Mouse (Mus musculus): Measurements from ENCODE around the gene Washc4. TPM values are rescaled to one million over a fixed set of nuclear protein-coding genes. Genes with fewer than 3 reads are reported as not detected.

The Washc4 gene
- polyA plus RNA-seq, 1 experiment from 2014 or later = 36.6 TPM

DNA sequence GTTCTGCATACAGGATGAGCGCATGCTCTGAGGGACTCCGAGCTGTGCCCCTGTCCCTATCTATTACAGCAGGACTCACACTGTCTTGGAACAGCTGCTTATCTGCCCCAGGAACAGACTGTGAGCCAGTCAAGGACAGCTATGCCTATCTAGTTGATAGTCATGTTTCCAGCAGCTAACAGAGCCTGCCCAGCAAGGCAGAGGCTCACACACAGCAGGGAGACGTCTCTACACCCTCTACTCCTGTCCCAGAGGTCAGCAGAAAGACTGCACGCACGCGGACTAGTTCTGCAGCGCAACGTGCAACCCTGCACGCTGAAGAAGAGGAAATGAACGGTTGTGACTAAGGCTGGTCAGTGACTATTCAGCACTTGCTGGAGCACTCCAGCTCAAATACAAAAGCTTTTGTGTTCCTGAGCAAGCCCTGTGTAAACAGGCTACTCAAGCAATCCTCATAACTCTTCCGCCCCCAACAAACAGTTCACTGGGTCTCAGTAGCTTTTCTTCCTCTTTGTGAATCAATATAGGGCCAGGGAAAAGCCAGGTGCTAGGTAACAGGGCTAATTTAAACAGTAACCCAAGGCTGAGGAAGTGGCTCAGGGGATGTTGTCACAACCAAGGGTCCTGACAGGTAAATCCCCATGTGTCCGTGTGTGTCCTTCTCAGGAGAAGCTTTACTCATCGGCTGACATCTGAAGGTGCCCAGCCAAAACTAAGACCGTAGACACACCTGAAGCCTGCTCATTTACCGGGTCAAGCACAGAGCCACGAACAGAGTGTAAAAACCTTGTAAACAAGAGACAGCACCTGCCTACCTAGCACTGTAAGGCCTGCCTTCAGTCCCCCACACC is 101.5 kb downstream of the Washc4 start:
- Histone ChIP-seq H3K4me1 (replicated peaks) (peaks cover 60% of the 10 kb centered on the region), H3K9ac (peak overlapping the region; percentile 22; the same call in 1 of the 2 replicates)
- 50% methylated on average over 16 of the region's 16 CpGs for WGBS

DNA sequence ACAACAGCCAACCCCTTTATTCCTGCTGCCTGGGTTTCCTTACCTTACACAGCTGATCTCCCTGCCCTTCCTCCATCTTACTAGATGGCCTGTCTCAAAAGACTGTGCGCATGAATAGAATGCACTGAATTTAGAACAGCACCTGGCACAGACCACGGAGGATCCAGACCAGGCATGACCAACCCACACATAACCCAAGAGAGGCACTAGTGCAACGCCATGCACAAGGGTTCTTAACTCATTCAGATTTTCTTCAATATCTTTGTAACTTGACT is 102.1 kb downstream of the Washc4 start:
- H3K4me1 ChIP-seq (replicated peaks) = peaks cover 60% of the 10 kb centered on the region
- H3K9me3 ChIP-seq = no peaks in the 10 kb centered on the region
- no peak overlapping the region for H3K27ac ChIP-seq (replicated peaks)
- 88% methylated on average over 3 of the region's 3 CpGs for WGBS
- no peaks in the 10 kb centered on the region for H3K36me3 ChIP-seq
- H3K27me3 ChIP-seq = no peaks in the 10 kb centered on the region
- no peak for ATAC-seq (ENCODE audit: low read depth)
- peak overlapping the region; percentile 22; the same call in 1 of the 2 replicates for H3K9ac ChIP-seq
- no peak overlapping the region for H3K4me3 ChIP-seq
- no peak overlapping the region; the same call in 1 of the 2 replicates for H3K4me2 ChIP-seq

More for the DNA sequence above, 101.5 kb downstream of the Washc4 start:
- peak overlapping the region; percentile 35 for H3K27ac ChIP-seq (replicated peaks)
- 0 out of 2 replicates have a peak, but pooled peaks cover under 1% of the 10 kb centered on the region for H3K36me3 ChIP-seq
- ATAC-seq (ENCODE audit: low read depth) = no peak
- H3K9me3 ChIP-seq = no peaks in the 10 kb centered on the region
- H3K4me2 ChIP-seq = peak overlapping the region; percentile 15
- H3K27me3 ChIP-seq = no peaks in the 10 kb centered on the region
- no peak overlapping the region for H3K4me3 ChIP-seq

Other genes starting within 250 kb of the Washc4 start
- 4.8 and 5.3 TPM in 2 replicates for gene Slc41a2, start 205.9 kb upstream of the Washc4 start, polyA plus RNA-seq (2015; fragmentation: Nextera tagmentation; extraction: Ambion mirVana)
- gene D10Wsu102e, start 183.5 kb upstream of the Washc4 start, polyA plus RNA-seq (2015; fragmentation: Nextera tagmentation; extraction: Ambion mirVana) = 0.82 and 0.85 TPM in 2 replicates
- 14.6 and 15.1 TPM in 2 replicates for gene Aldh1l2, start 9.6 kb upstream of the Washc4 start, polyA plus RNA-seq (2015; fragmentation: Nextera tagmentation; extraction: Ambion mirVana)
- 42.7 and 51.0 TPM in 2 replicates for gene Appl2, start 105.0 kb downstream of the Washc4 start, polyA plus RNA-seq (2015; fragmentation: Nextera tagmentation; extraction: Ambion mirVana)
- gene 1500009L16Rik, start 179.1 kb downstream of the Washc4 start, polyA plus RNA-seq (2015; fragmentation: Nextera tagmentation; extraction: Ambion mirVana) = 58.5 and 68.7 TPM in 2 replicates

Measured in neural tube, embryonic 13.5 days (tissue).